Mouse (Mus musculus) CD4-positive naive resting alpha-beta T cell, adult 57 days (primary cell): ENCODE results near the gene Zfp263. TPM values are rescaled to one million over a fixed set of nuclear protein-coding genes. Genes with fewer than 3 reads are reported as not detected.

Source experiments
- total RNA-seq: library from RNA; stranded (reverse); gene quantifications from one replicate; pipeline ENCODE4 v1.2.4, GENCODE M21; 2023

The Zfp263 gene
- total RNA-seq, result 51.9 TPM

GRCm38 (mm10) chr16:3743503-3744185 lies at the start of gene Zfp263:
Zfp263 (plus strand) TSS chr16:3744093.

GRCm38 (mm10) chr16:3717980-3718379 lies 25.9 kb upstream of the Zfp263 start, which contains the start of gene Mefv:
Mefv (minus strand) TSS chr16:3718097.

Other genes with a start within 250 kb of the Zfp263 start
- not detected for gene Olfr161, start 153.1 kb upstream of the Zfp263 start, total RNA-seq
- gene Mefv, start 26.0 kb upstream of the Zfp263 start, total RNA-seq, result 0.53 TPM
- not detected for gene Olfr15, start 86.8 kb downstream of the Zfp263 start, total RNA-seq
- gene Zfp174, start 103.2 kb downstream of the Zfp263 start, total RNA-seq, result 0.56 TPM
- gene Naa60, start 128.3 kb downstream of the Zfp263 start, total RNA-seq, result 94.6 TPM
- 28.4 TPM for gene Zfp597, start 140.5 kb downstream of the Zfp263 start, total RNA-seq
- gene Gm20695, start 140.6 kb downstream of the Zfp263 start, total RNA-seq, result not detected
- gene 1700037C18Rik, start 164.6 kb downstream of the Zfp263 start, total RNA-seq, result 6.6 TPM
- 27.9 TPM for gene Cluap1, start 164.7 kb downstream of the Zfp263 start, total RNA-seq
- 87.3 TPM for gene Nlrc3, start 232.5 kb downstream of the Zfp263 start, total RNA-seq